Mouse (Mus musculus) embryonic stem cell, embryonic (primary cell): ENCODE measurements at regions not wholly inside any gene's neighbourhood (a gene's known extent, or its start where the extent isn't known, plus 50 kb on each side); places are given as distances from the start of the nearest gene placed in this dataset.

Source experiments
- CTCF ChIA-PET, 4 experiments: fragments of 300-600 bp in 2 of 4; fragments of 350-600 bp in 2 of 4; sonication (Branson Sonifier 250); formaldehyde crosslinking; loops; one replicate each; lab custom pipeline; 2022; ENCODE audit warnings: inconsistent platforms in 2 of 4; lab: Charles Lee
- POLR2A ChIA-PET, 4 experiments: fragments of 300-600 bp in 2 of 4; fragments of 350-600 bp in 2 of 4; sonication (Branson Sonifier 250); formaldehyde crosslinking; loops; one replicate each; lab custom pipeline; 2022; ENCODE audit warnings: antibody characterized with exemption in 4 of 4, inconsistent platforms in 1 of 4; lab: Charles Lee

- ChIA-PET CTCF (no interaction called here), POLR2A (no interaction called here)
Observed at GRCm38 (mm10) chr17:50393698-50394097, 100.3 kb upstream of the Dazl start.

- ChIA-PET POLR2A (interaction anchor here in 1 of 4 experiments (1.2 to 1.6 kb wide), 2 partner anchors 22 to 33 kb away, joined by 3 read pairs; no protein-coding TSS in a partner anchor), CTCF (no interaction called here)
Observed at GRCm38 (mm10) chr17:50394801-50395200, 101.4 kb upstream of the Dazl start.

DNA sequence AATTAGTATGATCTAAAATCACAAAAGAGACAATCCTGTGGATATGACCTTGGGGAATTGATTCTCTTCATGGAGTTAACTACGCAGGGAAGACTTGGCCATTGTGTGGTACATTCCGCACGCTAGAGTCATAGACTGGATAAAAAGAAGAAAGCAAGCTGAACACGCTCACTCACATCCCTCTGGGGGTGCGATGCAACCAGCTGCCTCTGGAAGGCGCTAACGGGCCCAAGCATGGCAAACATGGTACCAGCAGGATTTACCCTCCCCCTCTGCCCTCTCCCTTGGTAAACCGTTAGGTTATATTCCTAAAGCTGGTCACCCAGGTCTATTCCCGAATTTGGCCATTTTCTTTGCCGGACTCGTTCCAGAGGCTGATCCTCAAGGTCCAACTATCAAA, 102.2 kb upstream of the Dazl start:
- ChIA-PET POLR2A (interaction anchor here in 3 of 4 experiments (0.5 to 1.6 kb wide), 7 partner anchors 9 to 35 kb away, joined by 3 to 4 read pairs (median 3); no protein-coding TSS in a partner anchor), CTCF (interaction anchor here in 3 of 4 experiments (0.5 to 1.0 kb wide), 3 partner anchors 10 to 296 kb away, joined by 3 to 7 read pairs (median 3); no protein-coding TSS in a partner anchor)

GRCm38 (mm10) chr17:50397324-50397723, 103.9 kb upstream of the Dazl start:
- POLR2A ChIA-PET, result interaction anchor here in 1 of 4 experiments (0.6 kb wide), 1 partner anchor 230 kb away, joined by 3 read pairs; no protein-coding TSS in a partner anchor
- CTCF ChIA-PET, result no interaction called here

DNA sequence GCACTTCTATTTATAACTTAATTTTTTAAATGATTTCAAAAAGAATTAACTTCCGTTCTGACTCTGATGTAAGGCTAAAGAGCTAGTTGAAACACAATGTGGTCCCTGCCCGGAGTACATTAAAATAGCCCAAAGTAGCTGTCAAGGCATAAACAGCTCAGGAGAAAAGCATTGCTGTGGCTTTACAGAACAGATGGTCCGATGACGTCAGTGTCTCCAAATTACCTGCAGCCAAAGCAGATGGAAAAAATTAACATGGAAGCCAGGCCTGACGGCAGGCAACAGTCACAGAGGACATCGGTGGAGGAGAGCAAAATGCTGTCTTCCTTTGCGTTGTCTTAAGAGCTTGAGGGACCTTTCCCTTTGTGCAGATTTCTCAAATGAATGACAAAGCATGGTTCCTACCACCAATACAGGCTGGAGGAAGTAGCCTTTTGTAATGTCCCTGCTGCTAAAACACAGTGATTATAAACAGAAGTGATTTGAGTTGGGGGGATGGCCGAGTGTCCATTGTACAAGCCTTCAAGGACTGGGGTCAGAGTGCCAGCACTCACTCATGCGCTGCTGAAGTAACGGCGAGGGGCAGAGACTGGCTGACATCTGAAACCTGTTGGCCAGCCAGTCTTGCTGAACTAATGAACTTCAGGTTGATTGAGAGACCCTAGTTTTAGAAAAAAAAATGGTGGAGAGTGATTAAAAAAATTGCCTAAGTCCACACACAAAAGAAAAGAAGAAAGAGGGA, 101.8 kb upstream of the Plcl2 start:
- ChIA-PET POLR2A (interaction anchor here in 1 of 4 experiments (0.8 to 1.2 kb wide), 2 partner anchors 19 to 21 kb away, joined by 3 to 4 read pairs; no protein-coding TSS in a partner anchor), CTCF (no interaction called here)

- ChIA-PET POLR2A (no interaction called here), CTCF (no interaction called here)
Observed at GRCm38 (mm10) chr17:50408581-50408980, 100.6 kb upstream of the Plcl2 start.

GRCm38 (mm10) chr17:50409271-50409670, 99.9 kb upstream of the Plcl2 start:
- CTCF ChIA-PET, result no interaction called here
- POLR2A ChIA-PET, result no interaction called here

- POLR2A ChIA-PET, result no interaction called here
Observed at GRCm38 (mm10) chr17:50409895-50410294, 99.3 kb upstream of the Plcl2 start.

GRCm38 (mm10) chr17:50410296-50410695, 98.9 kb upstream of the Plcl2 start:
- ChIA-PET POLR2A (no interaction called here), CTCF (interaction anchor here in 1 of 4 experiments (0.6 kb wide), 1 partner anchor 381 kb away, joined by 4 read pairs; no protein-coding TSS in a partner anchor)

More at GRCm38 (mm10) chr17:50409895-50410294, 99.3 kb upstream of the Plcl2 start:
- CTCF ChIA-PET, result no interaction called here

- ChIA-PET POLR2A (interaction anchor here in 2 of 4 experiments (0.7 to 1.2 kb wide), 2 partner anchors 12 to 17 kb away, joined by 3 read pairs; no protein-coding TSS in a partner anchor), CTCF (no interaction called here)
Observed at GRCm38 (mm10) chr17:50412446-50412845, 96.8 kb upstream of the Plcl2 start.

GRCm38 (mm10) chr17:50413916-50414315, 95.3 kb upstream of the Plcl2 start:
- POLR2A ChIA-PET, result interaction anchor here in 2 of 4 experiments (0.8 to 1.7 kb wide), 3 partner anchors 10 to 13 kb away, joined by 3 to 5 read pairs (median 3); no protein-coding TSS in a partner anchor
- CTCF ChIA-PET, result interaction anchor here in 1 of 4 experiments (0.6 kb wide), 1 partner anchor 12 kb away, joined by 10 read pairs; no protein-coding TSS in a partner anchor

GRCm38 (mm10) chr17:50415331-50416005, 93.7 kb upstream of the Plcl2 start:
- CTCF ChIA-PET, result no interaction called here
- POLR2A ChIA-PET, result interaction anchor here in 3 of 4 experiments (0.7 to 2.0 kb wide), 4 partner anchors 9 to 20 kb away, joined by 3 to 15 read pairs (median 4); no protein-coding TSS in a partner anchor

- ChIA-PET POLR2A (interaction anchor here in 2 of 4 experiments (0.7 to 2.0 kb wide), 4 partner anchors 9 to 21 kb away, joined by 3 to 15 read pairs (median 4); no protein-coding TSS in a partner anchor), CTCF (no interaction called here)
Observed at GRCm38 (mm10) chr17:50416119-50416518, 93.1 kb upstream of the Plcl2 start.

DNA sequence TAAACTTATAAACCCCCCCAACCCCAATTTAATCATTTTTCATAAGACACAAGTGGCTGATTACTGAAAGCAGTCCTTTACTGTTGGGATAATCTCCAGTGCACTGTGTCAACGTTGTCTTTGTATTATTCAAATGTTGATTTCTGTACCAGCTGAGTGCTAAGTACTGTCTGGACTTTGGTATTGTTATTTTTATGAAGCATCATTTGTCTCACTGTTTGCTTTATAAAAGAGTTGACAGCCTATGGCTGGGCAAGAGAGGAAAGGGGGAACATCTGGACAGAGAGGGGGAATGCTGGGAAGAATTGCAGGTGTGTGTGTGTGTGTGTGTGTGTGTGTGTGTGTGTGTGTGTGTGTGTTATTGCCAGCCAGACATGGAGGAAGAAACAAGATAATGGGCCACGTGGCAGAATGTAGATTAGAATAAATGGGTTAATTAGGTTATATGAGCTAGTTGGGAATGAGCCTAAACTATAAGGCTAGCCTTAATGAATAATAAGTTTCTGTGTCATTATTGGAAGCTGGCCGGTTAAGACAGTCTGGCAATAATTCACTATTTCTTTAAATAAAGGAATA, 92.6 kb upstream of the Plcl2 start:
- CTCF ChIA-PET, result no interaction called here

GRCm38 (mm10) chr17:50418863-50419383, 90.3 kb upstream of the Plcl2 start:
- POLR2A ChIA-PET, result interaction anchor here in 1 of 4 experiments (0.8 kb wide), 1 partner anchor 256 kb away, joined by 7 read pairs; no protein-coding TSS in a partner anchor
- CTCF ChIA-PET, result interaction anchor here in 2 of 4 experiments (0.6 kb wide), 2 partner anchors 24 to 466 kb away, joined by 6 read pairs; no protein-coding TSS in a partner anchor

More for the DNA sequence above, 92.6 kb upstream of the Plcl2 start:
- POLR2A ChIA-PET, result interaction anchor here in 2 of 4 experiments (0.6 to 2.0 kb wide), 5 partner anchors 8 to 350 kb away, joined by 3 to 15 read pairs (median 3); no protein-coding TSS in a partner anchor

DNA sequence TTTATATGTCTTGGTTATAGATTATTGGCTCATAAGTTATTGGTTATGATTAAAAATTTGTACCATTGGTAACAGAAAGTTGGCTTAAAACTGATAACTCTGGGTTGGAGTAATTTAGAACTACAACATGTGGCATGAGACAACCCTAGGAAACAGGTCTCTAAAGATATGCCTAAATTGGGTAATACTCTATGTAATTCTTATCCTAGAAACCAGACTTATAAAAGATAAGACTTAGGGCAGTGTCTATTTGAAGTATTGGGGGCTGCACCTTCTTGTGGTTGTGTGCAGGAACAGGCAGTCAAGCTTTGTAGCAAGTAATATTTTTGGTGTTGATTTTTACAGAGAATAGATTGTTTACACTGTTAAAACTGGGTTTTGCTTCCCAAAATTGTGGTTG, 89.7 kb upstream of the Plcl2 start:
- CTCF ChIA-PET, result interaction anchor here in 1 of 4 experiments (0.6 kb wide), 1 partner anchor 467 kb away, joined by 6 read pairs; no protein-coding TSS in a partner anchor
- POLR2A ChIA-PET, result interaction anchor here in 2 of 4 experiments (0.6 to 0.8 kb wide), 2 partner anchors 10 to 229 kb away, joined by 4 to 7 read pairs; no protein-coding TSS in a partner anchor

GRCm38 (mm10) chr17:50419966-50420365, 89.2 kb upstream of the Plcl2 start:
- POLR2A ChIA-PET, result interaction anchor here in 2 of 4 experiments (0.6 to 0.8 kb wide), 2 partner anchors 9 to 229 kb away, joined by 4 to 7 read pairs; no protein-coding TSS in a partner anchor
- CTCF ChIA-PET, result interaction anchor here in 1 of 4 experiments (0.7 kb wide), 1 partner anchor 322 kb away, joined by 5 read pairs; no protein-coding TSS in a partner anchor

DNA sequence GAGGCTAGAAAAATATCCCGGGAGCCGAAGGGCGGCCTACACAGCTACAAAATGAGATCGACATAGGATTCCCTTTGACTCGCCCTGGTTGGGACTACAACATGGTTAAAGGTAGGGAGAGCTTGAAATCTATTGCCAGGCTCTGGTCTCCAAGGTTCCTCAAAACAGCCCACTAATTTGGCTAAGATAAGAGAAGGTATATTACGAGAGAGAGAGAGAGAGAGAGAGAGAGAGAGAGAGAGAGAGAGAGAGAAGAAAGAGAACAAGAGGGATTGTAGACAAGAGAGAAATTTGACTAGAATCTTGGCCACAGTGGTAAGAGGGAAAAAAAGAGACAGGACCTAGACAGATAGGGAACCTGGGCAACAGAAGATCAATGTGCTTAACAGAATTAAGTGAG, 88.5 kb upstream of the Plcl2 start:
- POLR2A ChIA-PET, result no interaction called here
- CTCF ChIA-PET, result interaction anchor here in 1 of 4 experiments (0.7 kb wide), 1 partner anchor 322 kb away, joined by 5 read pairs; no protein-coding TSS in a partner anchor
